In the genomic region with DNA sequence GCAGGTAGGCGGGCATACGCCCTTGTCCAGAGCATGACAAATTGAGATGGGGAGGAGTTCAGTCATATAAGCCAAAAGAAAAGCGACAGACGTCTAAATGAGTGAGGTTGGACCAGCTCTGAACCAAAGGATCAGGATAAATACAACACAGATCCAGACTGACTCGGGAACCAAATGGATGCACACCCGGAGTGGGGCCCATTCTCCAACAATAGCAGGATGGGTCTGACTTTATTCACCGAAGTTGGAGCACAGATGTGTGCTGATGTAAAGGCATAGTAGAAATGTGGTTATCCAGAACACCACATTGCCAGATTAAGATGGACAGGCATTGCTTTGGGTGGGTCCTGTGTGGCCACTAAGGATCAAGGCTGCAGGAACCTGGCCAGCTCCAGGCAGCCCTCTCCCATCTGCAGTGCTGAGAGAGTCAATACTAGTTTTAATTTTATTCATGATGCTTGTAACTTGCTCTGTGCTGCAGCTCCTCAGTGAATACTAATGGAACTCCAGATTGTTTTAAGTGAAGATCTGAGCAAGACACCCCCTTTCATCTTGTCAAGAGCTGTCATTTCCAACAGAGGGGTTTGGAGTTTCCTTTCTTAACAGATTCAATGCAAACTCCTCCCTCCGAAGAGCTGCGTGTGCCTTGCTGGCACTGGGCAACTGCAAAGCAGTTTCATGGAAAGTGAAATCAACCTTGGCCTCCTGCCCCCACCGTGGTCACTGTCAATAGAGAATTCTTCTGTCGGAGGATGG, we compare ENCODE assay signal across 15 mouse cellular contexts.
DNase-seq lines count a peak whose midpoint lies in the region; ATAC-seq lines count a peak whose summit lies in the region.
"Had no signal": no experiment of that assay in that cellular context is flagged by ENCODE, and none has a peak within 500 bp of the region (broad histone marks: within the 10 kb centered on the region; RNA-seq: fewer than 3 reads in every experiment).

No protein-coding gene starts in this region.

- peak; percentile 26 for DNase-seq in adrenal gland, postnatal 14 days
- DNase-seq in adrenal gland, adult 18-20 months (ENCODE audit: low spot score in 2 of 2), result no peak
- peak; percentile 26 for DNase-seq in right cerebral cortex, postnatal 4 days
- DNase-seq in right cerebral cortex, adult 2 months (ENCODE audit: low spot score in 2 of 2), result no peak
- DNase-seq in hindbrain, embryonic 14.5 days (ENCODE audit: low spot score), result peak; percentile 35
- DNase-seq in spleen, adult 12 weeks (ENCODE audit: low spot score), result no peak
- no peak for DNase-seq in spleen, postnatal 10 days (ENCODE audit: low spot score in 2 of 2)
- DNase-seq: cerebellum, adult 2 months; heart, postnatal 4 days; lung, postnatal 10 days; spleen, adult 18-20 months had no signal

- H3K27ac ChIP-seq in hindbrain, embryonic 14.5 days, result no peak overlapping the region
- H3K27ac ChIP-seq: heart, embryonic 10.5 days; liver, embryonic 12.5 days; neural tube, embryonic 12.5 days had no signal

- WGBS in hindbrain, embryonic 14.5 days, result 42% methylated on average over 11 of the region's 11 CpGs

- no peaks in the 10 kb centered on the region for H3K4me1 ChIP-seq in hindbrain, embryonic 14.5 days (replicated peaks; ENCODE audit: control insufficient read depth, insufficient read depth, low read length)
- H3K4me1 ChIP-seq: heart, embryonic 10.5 days; liver, embryonic 12.5 days; neural tube, embryonic 12.5 days had no signal

- H3K27me3 ChIP-seq in hindbrain, embryonic 14.5 days (ENCODE audit: control insufficient read depth, insufficient read depth, low read length), result no peaks in the 10 kb centered on the region; the same call in 1 of the 2 replicates
- H3K27me3 ChIP-seq: liver, embryonic 12.5 days; neural tube, embryonic 12.5 days had no signal

- no peaks in the 10 kb centered on the region for H3K36me3 ChIP-seq in hindbrain, embryonic 14.5 days (replicated peaks; ENCODE audit: control insufficient read depth, insufficient read depth)
- H3K36me3 ChIP-seq: heart, embryonic 10.5 days; liver, embryonic 12.5 days; neural tube, embryonic 12.5 days had no signal

- no peak overlapping the region for H3K4me2 ChIP-seq in hindbrain, embryonic 14.5 days (replicated peaks)
- H3K4me2 ChIP-seq: liver, embryonic 12.5 days; neural tube, embryonic 12.5 days had no signal

- ATAC-seq in hindbrain, embryonic 14.5 days (ENCODE audit: low FRiP score), result peak; percentile 80; the same call in 1 of the 2 replicates
- no peak for ATAC-seq in erythroblast, adult 5-6 weeks (replicated peaks; ENCODE audit: low FRiP score, poor library complexity, severe bottlenecking)
- ATAC-seq: liver, embryonic 12.5 days had no signal

- no peak overlapping the region for H3K9ac ChIP-seq in hindbrain, embryonic 14.5 days
- H3K9ac ChIP-seq: liver, embryonic 12.5 days; neural tube, embryonic 12.5 days had no signal

- H3K4me3 ChIP-seq in hindbrain, embryonic 14.5 days (replicated peaks; ENCODE audit: low read length), result no peak overlapping the region
- H3K4me3 ChIP-seq: heart, embryonic 10.5 days; liver, embryonic 12.5 days; neural tube, embryonic 12.5 days had no signal

- no peaks in the 10 kb centered on the region for H3K9me3 ChIP-seq in hindbrain, embryonic 14.5 days (ENCODE audit: control insufficient read depth, low read length)
- H3K9me3 ChIP-seq: heart, embryonic 10.5 days; liver, embryonic 12.5 days; neural tube, embryonic 12.5 days had no signal

Comparison
In these comparisons a context has a peak if more than half of its experiments do, and no peak if none do; other contexts are left out.
1. DNase-seq: peak in adrenal gland, postnatal 14 days (single experiment), right cerebral cortex, postnatal 4 days (single experiment) and hindbrain, embryonic 14.5 days (single experiment); none in adrenal gland, adult 18-20 months (0 of 2), right cerebral cortex, adult 2 months (0 of 2), spleen, adult 12 weeks (single experiment) and spleen, postnatal 10 days (0 of 2).